Mouse (Mus musculus): ENCODE results near the gene Creb3. TPM values are rescaled to one million over a fixed set of nuclear protein-coding genes. Genes with fewer than 3 reads are reported as not detected.
A peak's percentile ranks its signal among the peaks of the same experiment; 100 is the strongest.
"Not testable (repeated sequence)": the region's sequence is repeated elsewhere in the genome, so short reads cannot be mapped to it uniquely, and the experiment has no call there.

Creb3 gene
- total RNA-seq (2021): 10 to 100 TPM; 39.6 to 45.0 TPM
- long read RNA-seq, experiment 1, transcript Creb3-201 (9 exons, 1,884 nt): major isoform, 45 of 51 reads
- long read RNA-seq, experiment 1, partial matches to known transcripts: 0 of 51 reads
- long read RNA-seq, experiment 1, other reads (novel, unspliced or antisense): 6 of 51 reads
- long read RNA-seq, experiment 2, transcript Creb3-201 (9 exons, 1,884 nt): major isoform, 40 of 46 reads
- long read RNA-seq, experiment 2, partial matches to known transcripts: 1 of 46 reads
- long read RNA-seq, experiment 2, other reads (novel, unspliced or antisense): 5 of 46 reads

DNA sequence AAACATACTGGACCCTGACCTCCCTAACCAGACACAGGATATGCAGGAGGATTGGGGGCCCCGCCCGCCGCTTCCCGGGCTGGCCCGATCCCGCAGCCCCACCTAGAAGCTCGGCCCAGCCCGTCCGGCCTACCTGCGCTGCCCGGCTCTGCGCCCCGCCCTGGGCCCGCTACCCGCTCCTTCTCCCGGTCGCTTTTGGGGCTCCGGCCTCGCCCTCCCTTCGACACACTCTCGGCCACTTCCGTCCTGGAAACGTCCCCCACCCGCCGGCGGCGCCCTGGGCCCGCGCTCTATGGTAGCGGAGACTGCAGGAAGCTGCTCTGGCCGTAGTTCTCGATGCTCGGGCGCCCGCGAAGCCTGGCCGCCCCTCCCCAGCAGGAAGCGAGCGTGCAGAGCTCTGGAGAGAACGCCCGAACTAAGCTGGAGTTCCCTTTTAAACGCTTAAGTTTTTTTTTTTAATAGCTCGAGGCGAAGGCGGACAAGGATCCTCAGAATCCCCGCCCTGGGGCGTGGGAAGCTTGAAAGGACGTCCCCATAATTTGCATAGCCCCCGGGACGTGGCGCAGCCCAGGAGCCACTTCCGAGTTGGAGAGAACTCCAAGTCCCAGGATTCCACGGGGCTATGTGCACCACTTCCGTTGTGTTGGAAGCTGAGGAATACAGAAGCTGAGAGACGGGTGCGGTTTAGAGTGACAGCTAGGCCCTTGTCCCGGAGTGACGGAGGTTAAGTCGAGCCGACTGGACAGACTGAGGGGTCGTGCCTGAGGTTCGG is at the start of gene Creb3, which contains the start of gene Tln1:
Gene Creb3, plus strand, starts transcription at position 336 of the 772 bp plus-strand sequence.
Gene Tln1, minus strand, starts transcription at position 695 of the 772 bp plus-strand sequence.
- DNase-seq: peak; percentile 90

DNA sequence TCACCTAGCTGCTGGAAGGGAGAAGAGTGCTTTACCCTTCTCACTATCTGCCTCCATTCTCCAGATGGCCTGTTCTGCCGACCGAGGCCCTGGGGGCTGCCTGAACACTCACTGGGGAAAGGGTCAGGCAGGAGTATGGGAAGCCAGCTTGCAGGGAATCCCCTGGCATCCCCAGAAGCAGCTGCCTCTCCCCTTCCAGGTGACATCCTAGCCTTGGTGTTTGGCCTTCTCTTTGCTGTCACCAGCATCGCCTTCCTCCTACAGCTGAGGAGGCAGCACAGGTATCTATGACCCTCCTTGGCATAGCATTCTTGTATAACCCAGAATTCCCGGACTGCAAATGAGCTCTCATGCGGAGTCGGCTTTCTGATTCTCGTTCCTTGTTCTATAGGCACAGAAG is 49.5 kb upstream of the Creb3 start:
- DNase-seq: no peak

- no peak for DNase-seq
Measured at GRCm38 (mm10) chr4:43513300-43513699, 48.8 kb upstream of the Creb3 start.

DNA sequence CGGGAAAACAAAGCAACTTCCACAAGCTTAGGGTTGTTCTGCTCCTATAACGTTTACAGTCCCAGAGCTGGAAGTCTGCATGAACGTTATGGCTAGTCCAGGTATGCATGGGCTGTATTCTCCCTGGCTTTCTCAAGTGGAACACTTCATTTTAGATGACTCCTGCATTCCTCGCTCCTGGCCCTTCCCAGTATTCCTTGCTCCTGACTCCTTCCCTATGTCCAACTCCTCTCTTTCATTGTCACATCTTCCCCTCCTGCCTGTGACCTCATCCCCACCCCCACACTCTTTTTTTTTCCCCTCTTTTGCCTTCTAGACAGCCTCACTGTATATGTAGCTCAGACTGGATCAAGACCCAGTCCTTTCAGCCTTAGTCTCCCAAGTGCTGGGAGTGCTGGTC is 48.3 kb upstream of the Creb3 start:
- no peak for DNase-seq

GRCm38 (mm10) chr4:43515764-43516708 is 46.1 kb upstream of the Creb3 start:
- no peak for DNase-seq

DNA sequence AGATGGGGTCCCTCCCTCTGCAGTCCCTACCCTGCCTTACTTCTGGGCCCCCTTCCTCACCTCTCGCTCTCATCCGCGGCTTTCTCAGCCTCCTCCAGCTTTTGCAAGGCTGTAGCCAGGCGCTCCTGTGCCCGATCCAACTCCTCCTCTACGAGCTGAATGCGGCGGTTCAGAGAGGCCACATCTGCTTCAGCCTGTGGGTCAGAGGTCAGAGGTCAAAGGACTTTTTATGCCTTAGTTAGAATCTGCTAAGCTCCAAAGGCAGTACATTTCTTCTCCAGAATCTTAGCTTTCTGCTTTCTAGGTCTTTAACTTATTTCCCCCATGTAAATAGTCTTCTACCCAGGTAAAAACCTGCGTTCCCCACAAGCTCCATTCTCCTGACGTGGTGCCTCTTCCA is 42.6 kb upstream of the Creb3 start:
- no peak for DNase-seq

GRCm38 (mm10) chr4:43519956-43520355 is 42.2 kb upstream of the Creb3 start:
- DNase-seq: peak; percentile 90

- no peak for DNase-seq
Measured at GRCm38 (mm10) chr4:43527880-43528279, 34.3 kb upstream of the Creb3 start.

- no peak for DNase-seq
Measured at GRCm38 (mm10) chr4:43528487-43528886, 33.6 kb upstream of the Creb3 start.

DNA sequence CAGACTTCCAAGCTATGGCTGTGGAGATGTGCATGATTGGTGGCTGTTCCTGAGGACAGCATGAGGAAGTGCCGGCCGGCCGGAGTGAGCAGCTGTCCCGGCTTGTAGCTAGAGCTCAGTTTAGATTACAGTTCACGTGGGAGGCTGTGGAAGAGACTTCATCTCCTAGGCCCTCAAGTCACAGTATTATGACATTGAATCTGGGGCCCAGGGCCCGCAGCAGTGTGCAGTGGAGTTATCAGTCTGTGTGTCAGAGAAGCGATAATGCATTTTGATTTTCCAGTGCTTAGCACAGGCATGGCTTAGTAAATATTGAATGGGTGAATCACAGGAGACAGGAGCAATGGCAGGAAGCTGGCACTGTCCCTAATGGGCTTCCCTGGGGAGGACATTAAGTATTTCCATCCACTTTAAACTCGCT is 32.0 kb upstream of the Creb3 start:
- DNase-seq: no peak

- DNase-seq: peak; percentile 81
Measured at GRCm38 (mm10) chr4:43530581-43530980, 31.6 kb upstream of the Creb3 start.

DNA sequence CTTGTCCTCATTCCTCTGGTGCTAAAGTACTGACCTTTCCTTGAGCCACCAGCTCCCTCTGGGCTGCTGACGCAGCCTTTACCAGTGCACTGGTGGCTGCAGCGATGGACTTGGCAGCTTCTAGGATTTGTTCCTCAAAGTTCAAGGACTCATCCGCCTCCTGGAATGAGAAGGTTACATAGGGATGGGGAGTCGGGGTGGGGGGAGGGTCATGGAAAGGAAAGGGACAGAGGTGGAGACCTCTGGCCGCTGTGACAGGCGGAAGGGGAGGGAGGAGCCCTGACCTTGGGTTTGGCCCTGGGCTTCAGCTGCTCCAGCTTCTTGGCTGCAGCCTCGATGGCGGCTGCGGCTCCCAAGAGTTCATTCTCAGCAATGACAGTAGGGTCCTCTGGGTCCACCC is 28.9 kb upstream of the Creb3 start:
- DNase-seq: no peak

DNA sequence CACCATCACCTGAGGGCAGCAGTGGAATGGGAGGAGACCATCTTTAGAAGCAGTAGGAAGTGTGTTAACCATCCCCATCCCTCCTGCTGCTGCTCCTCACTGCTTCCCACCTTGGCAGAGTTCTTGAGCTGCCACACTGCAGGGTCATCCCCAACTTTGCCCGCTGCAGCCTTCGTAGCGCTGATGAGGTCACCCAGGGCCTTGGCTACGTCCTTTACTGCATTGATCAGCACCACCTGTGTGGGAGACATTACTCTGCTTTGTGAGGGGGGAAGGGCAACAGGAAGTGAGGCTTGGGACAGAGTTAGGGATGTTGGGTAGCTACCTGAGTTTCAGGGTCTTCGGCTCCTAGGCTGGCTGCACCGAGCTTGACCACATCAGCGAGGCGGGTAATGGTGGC is 26.5 kb upstream of the Creb3 start:
- DNase-seq: no peak

GRCm38 (mm10) chr4:43536031-43536430 is 26.1 kb upstream of the Creb3 start:
- no peak for DNase-seq

GRCm38 (mm10) chr4:43542044-43542443 is 20.1 kb upstream of the Creb3 start:
- no peak for DNase-seq

DNA sequence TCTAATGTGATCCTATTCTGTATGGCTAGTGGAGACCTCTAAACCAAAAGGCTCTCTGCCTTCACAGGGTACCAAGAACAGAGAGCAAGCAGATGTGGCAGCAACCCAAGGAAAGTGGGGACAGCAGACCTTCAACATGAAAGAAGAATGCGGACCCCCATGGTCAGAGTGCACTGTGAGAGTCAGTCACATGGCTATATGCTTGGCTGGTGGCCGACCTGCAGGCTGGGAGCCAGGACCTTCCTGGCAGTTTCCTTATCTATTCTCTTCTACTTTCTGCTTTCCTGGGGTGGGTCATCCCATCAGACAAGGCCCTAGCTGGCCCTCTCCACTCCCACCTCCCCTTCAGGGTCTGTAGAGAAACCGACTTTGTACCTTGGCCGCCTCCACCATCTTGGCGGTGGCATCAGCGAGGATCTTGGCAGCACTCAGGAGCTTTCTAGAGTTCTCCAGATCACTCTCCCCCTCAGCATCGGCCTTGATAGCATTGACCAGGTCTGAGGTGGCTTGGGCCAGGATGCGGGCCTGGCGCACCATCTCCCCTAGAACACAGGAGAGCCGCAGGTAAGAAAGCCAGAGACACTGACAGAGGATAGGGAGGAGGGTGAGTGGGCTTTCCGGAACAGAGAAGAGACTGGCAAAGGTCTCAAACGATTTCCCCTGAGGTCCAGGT is 15.6 kb upstream of the Creb3 start:
- no peak for DNase-seq

- no peak for DNase-seq
Measured at GRCm38 (mm10) chr4:43547160-43547559, 15.0 kb upstream of the Creb3 start.

- no peak for DNase-seq
Measured at GRCm38 (mm10) chr4:43549055-43549454, 13.1 kb upstream of the Creb3 start.

- DNase-seq: not testable (repeated sequence)
Measured at GRCm38 (mm10) chr4:43551854-43552253, 10.3 kb upstream of the Creb3 start.

GRCm38 (mm10) chr4:43552437-43552836 is 9.7 kb upstream of the Creb3 start:
- DNase-seq: no peak

GRCm38 (mm10) chr4:43553891-43554290 is 8.2 kb upstream of the Creb3 start:
- DNase-seq: no peak

- no peak for DNase-seq
Measured at GRCm38 (mm10) chr4:43555926-43556325, 6.2 kb upstream of the Creb3 start.

Measured in gastrocnemius, postnatal 10 days (tissue).